9 mouse cellular contexts compared by ENCODE assay signal in the genomic region with DNA sequence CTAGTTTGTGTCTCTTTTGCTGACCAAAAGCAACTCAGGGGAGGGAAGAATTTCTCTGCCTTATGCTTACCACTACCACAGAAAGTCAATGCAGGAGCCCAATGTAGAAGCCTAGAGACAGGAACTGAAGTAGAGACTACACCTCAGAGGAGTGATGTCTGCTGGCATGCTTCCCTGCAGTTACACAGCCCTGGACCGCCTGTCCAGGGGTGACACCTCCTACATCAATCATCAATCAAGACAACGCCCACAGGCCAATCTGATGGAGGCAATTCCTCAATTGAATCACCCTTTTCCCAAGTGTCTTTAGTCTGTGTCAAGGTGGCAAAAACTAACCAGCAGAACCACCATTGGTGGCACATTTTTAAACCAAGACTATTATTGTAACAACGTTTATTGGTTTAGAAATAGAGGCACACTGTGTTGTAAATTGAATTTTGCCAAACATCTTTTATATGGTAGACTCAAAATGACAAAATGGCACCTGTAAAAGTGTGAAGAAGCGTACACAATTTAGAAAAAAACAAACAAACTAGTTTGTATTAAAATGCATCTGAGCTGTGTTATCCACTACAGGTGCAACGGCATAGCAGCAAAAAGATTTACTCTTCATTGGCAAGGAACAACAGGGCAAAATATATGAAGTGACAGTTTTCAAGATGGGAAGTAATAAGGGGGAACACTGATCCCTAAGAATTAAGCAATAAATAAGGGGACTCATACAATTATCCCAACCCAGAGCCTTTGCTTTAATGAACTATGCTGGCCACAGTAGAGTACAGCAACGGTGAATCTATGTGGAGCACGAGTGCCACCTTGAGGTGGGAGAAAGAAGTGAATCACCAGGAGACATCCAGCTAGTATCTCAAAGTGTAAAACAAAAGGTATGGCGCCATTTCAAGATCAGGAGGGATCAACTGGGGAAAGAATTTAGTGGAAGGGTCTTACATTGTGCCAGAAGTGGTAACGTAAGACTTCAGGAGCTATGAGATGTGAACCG. TPM values are rescaled to one million over a fixed set of nuclear protein-coding genes. Genes with fewer than 3 reads are reported as not detected.
A peak's percentile ranks its signal among the peaks of the same experiment; 100 is the strongest.
DNase-seq lines count a peak whose midpoint lies in the region; ATAC-seq lines count a peak whose summit lies in the region.
"Had no signal": no experiment of that assay in that cellular context is flagged by ENCODE, and none has a peak within 500 bp of the region (broad histone marks: within the 10 kb centered on the region; RNA-seq: fewer than 3 reads in every experiment).

No protein-coding gene starts in this region.

- 48% methylated on average over 10 of the region's 10 CpGs for WGBS in embryonic facial prominence, embryonic 10.5 days

- no peak overlapping the region for H3K4me3 ChIP-seq in embryonic facial prominence, embryonic 10.5 days
- H3K4me3 ChIP-seq: erythroblast, embryonic 14.5 days had no signal

- no peaks in the 10 kb centered on the region for H3K36me3 ChIP-seq in embryonic facial prominence, embryonic 10.5 days (replicated peaks)

- intact Hi-C loops in heart, postnatal 10 days (cut with DNase I) = loop anchor here (1.0 to 10.0 kb wide), 6 partner anchors 393 to 1679 kb away; no protein-coding TSS in a partner anchor

- H3K27me3 ChIP-seq in embryonic facial prominence, embryonic 10.5 days (replicated peaks; ENCODE audit: low read depth, poor library complexity, severe bottlenecking) = no peaks in the 10 kb centered on the region

- peaks cover 6% of the 10 kb centered on the region for H3K4me1 ChIP-seq in embryonic facial prominence, embryonic 10.5 days

- peak; percentile 79 for DNase-seq in CD4-positive, CD25-positive, alpha-beta regulatory T cell, adult 2 months (ENCODE audit: low read depth, low spot score)
- peak; percentile 80 for DNase-seq in adrenal gland, postnatal 14 days
- peak; percentile 72 for DNase-seq in embryonic facial prominence, embryonic 10.5 days (ENCODE audit: low spot score)
- DNase-seq in heart, postnatal 10 days = peak; percentile 76 to 84
- peak; percentile 56 to 85 for DNase-seq in kidney, postnatal 36 days
- peak; percentile 47 to 53 for DNase-seq in lung, adult 18-20 months
- peak; percentile 52 to 56 for DNase-seq in thymus, postnatal 36 days

- H3K27ac ChIP-seq in embryonic facial prominence, embryonic 10.5 days (replicated peaks) = no peak overlapping the region

- H3K9me3 ChIP-seq in embryonic facial prominence, embryonic 10.5 days = peaks cover 10% of the 10 kb centered on the region; the same call in 1 of the 2 replicates

- ATAC-seq in neutrophil, adult 5-6 weeks (ENCODE audit: extremely low read depth, insufficient number of reproducible peaks, low FRiP score, poor library complexity, severe bottlenecking) = peak; percentile 83

RNA-seq across cellular contexts. Expression of a gene that starts 29.8 kb away (rescaled TPM):
- total RNA-seq in adrenal gland, postnatal 14 days (2021) = 43.1 and 48.1 TPM in 2 replicates
- polyA plus RNA-seq in embryonic facial prominence, embryonic 10.5 days (2016; fragmentation: Nextera tagmentation; extraction: Ambion mirVana) = 75.4 and 79.5 TPM in 2 replicates
- total RNA-seq in heart, postnatal 10 days (2021) = 10 to 100 TPM; 24.6 to 25.1 TPM
- total RNA-seq in neutrophil, adult 5-6 weeks (2017) = 86.6 and 92.3 TPM in 2 replicates
